Mouse (Mus musculus): ENCODE results near the gene Krtdap.
"Not testable (repeated sequence)": the region's sequence is repeated elsewhere in the genome, so short reads cannot be mapped to it uniquely, and the experiment has no call there.

The Krtdap gene

GRCm38 (mm10) chr7:30787377-30788022 is at the start of gene Krtdap:
Gene Krtdap (plus strand): TSS chr7:30787896.
- no peak for DNase-seq (ENCODE audit: low read depth, low spot score)

- DNase-seq (ENCODE audit: low read depth, low spot score) = not testable (repeated sequence)
These were observed 45.1 kb upstream of the Krtdap start for GRCm38 (mm10) chr7:30742570-30742969.

- DNase-seq (ENCODE audit: low read depth, low spot score) = not testable (repeated sequence)
These were observed 44.1 kb upstream of the Krtdap start, which contains the start of gene Gapdhs for GRCm38 (mm10) chr7:30743617-30744016. Gene Gapdhs (minus strand): TSS chr7:30743681.

- no peak for DNase-seq (ENCODE audit: low read depth, low spot score)
These were observed 43.6 kb upstream of the Krtdap start for GRCm38 (mm10) chr7:30744022-30744598.

GRCm38 (mm10) chr7:30747525-30748204 is 40.0 kb upstream of the Krtdap start:
- DNase-seq (ENCODE audit: low read depth, low spot score) = peak; percentile 14

- no peak for DNase-seq (ENCODE audit: low read depth, low spot score)
These were observed 37.7 kb upstream of the Krtdap start for GRCm38 (mm10) chr7:30749824-30750606.

- no peak for DNase-seq (ENCODE audit: low read depth, low spot score)
These were observed 36.5 kb upstream of the Krtdap start, which contains the start of gene Sbsn for GRCm38 (mm10) chr7:30751086-30751669. Gene Sbsn (plus strand): TSS chr7:30751471.

GRCm38 (mm10) chr7:30757001-30757400 is 30.7 kb upstream of the Krtdap start:
- DNase-seq (ENCODE audit: low read depth, low spot score) = no peak

- DNase-seq (ENCODE audit: low read depth, low spot score) = peak; percentile 25
These were observed 28.8 kb upstream of the Krtdap start for GRCm38 (mm10) chr7:30758853-30759252.

- DNase-seq (ENCODE audit: low read depth, low spot score) = no peak
These were observed 25.8 kb upstream of the Krtdap start for GRCm38 (mm10) chr7:30761769-30762352.

- no peak for DNase-seq (ENCODE audit: low read depth, low spot score)
These were observed 24.2 kb upstream of the Krtdap start, which contains the start of gene Dmkn for GRCm38 (mm10) chr7:30763456-30763855. Gene Dmkn (plus strand): TSS chr7:30763756.

GRCm38 (mm10) chr7:30765173-30765572 is 22.5 kb upstream of the Krtdap start:
- no peak for DNase-seq (ENCODE audit: low read depth, low spot score)

GRCm38 (mm10) chr7:30766408-30766807 is 21.3 kb upstream of the Krtdap start:
- DNase-seq (ENCODE audit: low read depth, low spot score) = no peak

- no peak for DNase-seq (ENCODE audit: low read depth, low spot score)
These were observed 18.5 kb upstream of the Krtdap start for GRCm38 (mm10) chr7:30769236-30769635.

GRCm38 (mm10) chr7:30776104-30776503 is 11.6 kb upstream of the Krtdap start:
- no peak for DNase-seq (ENCODE audit: low read depth, low spot score)

- DNase-seq (ENCODE audit: low read depth, low spot score) = no peak
These were observed 10.6 kb upstream of the Krtdap start for GRCm38 (mm10) chr7:30777081-30777579.

- DNase-seq (ENCODE audit: low read depth, low spot score) = no peak
These were observed 9.8 kb upstream of the Krtdap start for GRCm38 (mm10) chr7:30777911-30778310.

GRCm38 (mm10) chr7:30781792-30782191 is 5.9 kb upstream of the Krtdap start:
- DNase-seq (ENCODE audit: low read depth, low spot score) = peak; percentile 66

- no peak for DNase-seq (ENCODE audit: low read depth, low spot score)
These were observed 5.0 kb upstream of the Krtdap start for GRCm38 (mm10) chr7:30782658-30783057.

- DNase-seq (ENCODE audit: low read depth, low spot score) = no peak
These were observed 2.5 kb upstream of the Krtdap start for GRCm38 (mm10) chr7:30785154-30785553.

All from CD4-positive, CD25-positive, alpha-beta regulatory T cell, adult 2 months (primary cell).